Mouse (Mus musculus): ENCODE data around the gene Scaf1. TPM values are rescaled to one million over a fixed set of nuclear protein-coding genes. Genes with fewer than 3 reads are reported as not detected.

Scaf1 gene
- polyA plus RNA-seq, 1 experiment: not detected

DNA sequence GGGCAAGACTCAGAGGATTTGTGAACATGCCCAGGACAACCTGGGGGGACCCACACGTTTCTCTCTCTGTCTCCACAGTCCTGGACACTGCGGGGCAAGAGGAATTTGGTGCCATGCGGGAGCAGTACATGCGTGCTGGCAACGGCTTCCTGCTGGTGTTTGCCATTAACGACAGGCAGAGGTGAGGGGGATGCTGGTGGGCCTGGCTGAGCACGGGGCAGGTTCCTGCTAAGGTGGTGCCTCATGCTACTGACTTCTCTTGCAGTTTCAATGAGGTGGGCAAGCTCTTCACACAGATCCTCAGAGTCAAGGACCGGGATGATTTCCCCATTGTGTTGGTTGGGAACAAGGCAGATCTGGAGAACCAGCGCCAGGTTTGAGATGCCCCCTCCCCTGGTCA, 4.1 kb upstream of the Scaf1 start:
- H3K4me1 ChIP-seq (ENCODE audit: control insufficient read depth, insufficient read depth, low read length): peaks cover 8% of the 10 kb centered on the region; the same call in 1 of the 2 replicates
- H3K27ac ChIP-seq (ENCODE audit: insufficient read depth, low read depth, low read length): no peak overlapping the region
- TF ChIP-seq CTCF (IDR thresholded peaks at IDR 0.05; ENCODE audit: insufficient read depth, low read depth, low read length): no peak
- no peak for TF ChIP-seq POLR2A (IDR thresholded peaks at IDR 0.05; ENCODE audit: insufficient read depth, low read depth, low read length)
- no peak overlapping the region for H3K4me3 ChIP-seq (ENCODE audit: insufficient read depth, low read depth, low read length)
- 81% methylated on average over 9 of the region's 9 CpGs for WGBS

DNA sequence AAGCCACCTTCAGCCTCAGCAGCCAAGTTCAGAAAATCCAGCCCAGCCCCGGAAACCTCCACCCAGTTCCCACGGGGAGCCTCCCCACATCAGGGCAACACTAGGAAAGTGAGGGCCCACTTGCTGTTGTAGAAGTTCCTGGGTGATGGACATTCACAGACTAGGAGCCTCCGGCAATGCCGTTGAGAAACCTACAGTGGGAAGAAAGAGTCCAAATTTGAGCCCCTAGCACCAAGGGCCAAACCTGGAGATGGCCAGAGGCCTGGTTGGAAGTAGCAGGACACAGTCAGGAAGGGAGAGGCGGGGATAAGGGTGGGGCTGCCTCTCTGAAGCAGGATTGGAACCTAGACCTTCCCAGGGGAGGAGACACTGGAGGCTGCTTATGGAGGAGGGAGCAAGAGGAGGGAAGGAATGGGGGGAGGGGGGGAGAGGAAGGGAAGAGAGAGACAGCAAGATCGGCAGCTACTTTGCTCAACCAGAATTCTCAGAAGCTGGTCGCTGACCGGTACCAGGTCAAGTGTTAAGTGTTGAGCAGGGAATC, 2.9 kb upstream of the Scaf1 start:
- Histone ChIP-seq H3K27ac (ENCODE audit: insufficient read depth, low read depth, low read length) (no peak overlapping the region), H3K4me1 (ENCODE audit: control insufficient read depth, insufficient read depth, low read length) (peaks cover 8% of the 10 kb centered on the region; the same call in 1 of the 2 replicates), H3K4me3 (ENCODE audit: insufficient read depth, low read depth, low read length) (peak overlapping the region; percentile 5; the same call in 1 of the 2 replicates)
- TF ChIP-seq CTCF (IDR thresholded peaks at IDR 0.05; ENCODE audit: insufficient read depth, low read depth, low read length) (no peak), POLR2A (IDR thresholded peaks at IDR 0.05; ENCODE audit: insufficient read depth, low read depth, low read length) (no peak)
- 48% methylated on average over 8 of the region's 8 CpGs for WGBS

DNA sequence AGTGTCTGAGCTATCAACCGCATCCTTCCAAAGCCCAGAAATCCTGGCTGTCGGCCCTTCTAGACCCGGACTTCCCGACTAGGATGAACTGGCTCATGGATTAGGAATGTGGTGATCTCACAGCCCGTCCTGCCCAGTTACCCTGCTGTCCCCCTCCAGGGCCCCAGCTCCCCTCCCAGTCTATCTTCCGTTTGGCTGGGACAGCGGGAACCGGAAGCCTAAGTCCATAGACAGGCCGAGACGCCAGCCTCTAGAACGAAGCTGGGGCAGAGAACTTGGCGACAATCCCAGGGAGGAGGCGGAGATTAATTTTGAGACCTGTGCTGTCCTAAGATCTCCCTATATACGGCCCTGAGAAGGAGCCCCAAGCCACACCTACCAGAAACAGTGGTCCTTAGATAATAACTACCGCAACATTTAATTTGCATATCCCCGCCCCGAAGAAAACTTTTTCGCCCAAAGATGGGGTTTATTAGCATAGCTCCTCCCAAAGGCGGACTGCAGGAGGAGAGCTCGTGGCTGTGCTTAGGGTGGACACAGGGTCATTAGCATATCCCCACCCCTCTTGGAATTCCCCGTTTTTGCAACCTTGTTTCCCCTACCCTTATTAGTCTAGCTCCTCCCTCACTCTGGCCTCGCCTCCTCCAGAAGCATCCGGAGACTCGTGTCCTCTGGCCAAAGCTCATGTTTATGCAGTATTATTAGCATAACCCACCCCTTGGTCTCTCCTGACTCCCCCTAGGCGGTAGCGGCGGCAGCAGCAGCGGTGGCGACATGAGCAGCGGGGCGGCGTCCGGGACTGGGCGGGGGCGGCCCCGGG, 1.3 kb upstream of the Scaf1 start, which contains the start of gene Rras:
Rras (plus strand) TSS at position 720 of the 820 bp plus-strand sequence.
- Histone ChIP-seq H3K4me1 (ENCODE audit: control insufficient read depth, insufficient read depth, low read length) (peaks cover 12% of the 10 kb centered on the region), H3K4me3 (ENCODE audit: insufficient read depth, low read depth, low read length) (peak within 1 kb of the TSS; percentile 45), H3K27ac (ENCODE audit: insufficient read depth, low read depth, low read length) (no peak within 1 kb of the TSS)
- TF ChIP-seq POLR2A (IDR thresholded peaks at IDR 0.05; ENCODE audit: insufficient read depth, low read depth, low read length) (no peak), CTCF (IDR thresholded peaks at IDR 0.05; ENCODE audit: insufficient read depth, low read depth, low read length) (no peak)
- WGBS: under 1% methylated on average over 36 of the region's 36 CpGs

DNA sequence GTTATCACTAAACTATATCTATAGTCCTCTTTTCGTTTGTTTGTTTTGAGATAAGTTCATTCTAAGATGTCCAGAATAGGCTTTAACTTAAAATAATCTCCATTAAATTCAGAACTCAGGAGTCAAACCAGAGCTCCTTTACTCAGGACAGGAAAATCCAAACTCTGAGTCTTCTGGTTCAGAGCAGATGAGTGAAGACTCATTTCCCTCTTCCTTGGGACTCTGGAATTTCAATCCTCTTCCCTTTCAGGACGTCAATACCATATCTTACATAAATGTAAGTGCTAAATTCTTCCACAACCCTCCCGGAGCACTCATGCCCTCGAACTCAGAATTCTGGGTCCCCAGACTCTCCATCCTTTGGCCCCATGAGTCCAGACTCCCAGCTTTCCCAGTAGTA, 598 bp upstream of the Scaf1 start:
- WGBS: 5% methylated on average over 4 of the region's 4 CpGs
- TF ChIP-seq POLR2A (IDR thresholded peaks at IDR 0.05; ENCODE audit: insufficient read depth, low read depth, low read length) (no peak), CTCF (IDR thresholded peaks at IDR 0.05; ENCODE audit: insufficient read depth, low read depth, low read length) (no peak)
- H3K27ac ChIP-seq (ENCODE audit: insufficient read depth, low read depth, low read length): no peak overlapping the region
- peaks cover 14% of the 10 kb centered on the region for H3K4me1 ChIP-seq (ENCODE audit: control insufficient read depth, insufficient read depth, low read length)
- peak overlapping the region; percentile 45 for H3K4me3 ChIP-seq (ENCODE audit: insufficient read depth, low read depth, low read length)

DNA sequence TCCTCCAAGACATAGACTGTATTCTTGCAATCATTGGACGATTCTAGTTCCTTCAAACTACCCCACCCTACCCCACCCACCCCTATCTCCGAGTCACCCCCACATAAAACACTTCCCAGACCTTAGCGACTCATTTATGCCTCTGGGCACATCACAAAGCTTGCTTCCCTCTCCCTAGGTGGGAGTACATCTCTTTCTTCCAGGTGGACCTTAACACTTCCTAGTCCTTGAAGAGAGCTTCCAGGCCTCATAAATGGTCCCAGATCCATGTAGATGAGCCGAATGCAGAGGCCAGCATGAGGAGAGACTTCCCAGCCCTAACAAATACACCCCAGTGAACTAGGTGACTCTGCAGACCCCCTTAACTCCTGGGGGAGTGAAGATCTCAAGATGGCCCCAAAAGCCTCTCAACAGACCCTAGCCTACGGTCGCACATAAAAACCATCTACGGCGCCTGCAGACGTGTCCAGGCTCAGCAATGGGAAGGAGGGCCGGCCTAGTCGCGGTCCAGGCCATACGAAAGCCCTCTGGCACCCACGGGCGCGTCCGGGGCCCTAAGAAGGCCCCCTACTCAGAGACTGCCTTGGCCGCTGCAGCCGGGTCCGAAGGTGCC, 713 bp downstream of the Scaf1 start:
- H3K4me3 ChIP-seq (ENCODE audit: insufficient read depth, low read depth, low read length): peak overlapping the region; percentile 77
- TF ChIP-seq CTCF (IDR thresholded peaks at IDR 0.05; ENCODE audit: insufficient read depth, low read depth, low read length) (no peak), POLR2A (IDR thresholded peaks at IDR 0.05; ENCODE audit: insufficient read depth, low read depth, low read length) (no peak)
- 0 out of 2 replicates have a peak overlapping the region, but pooled peaks have one; percentile 35 for H3K27ac ChIP-seq (ENCODE audit: insufficient read depth, low read depth, low read length)
- WGBS: under 1% methylated on average over 20 of the region's 20 CpGs
- H3K4me1 ChIP-seq (ENCODE audit: control insufficient read depth, insufficient read depth, low read length): peaks cover 14% of the 10 kb centered on the region

DNA sequence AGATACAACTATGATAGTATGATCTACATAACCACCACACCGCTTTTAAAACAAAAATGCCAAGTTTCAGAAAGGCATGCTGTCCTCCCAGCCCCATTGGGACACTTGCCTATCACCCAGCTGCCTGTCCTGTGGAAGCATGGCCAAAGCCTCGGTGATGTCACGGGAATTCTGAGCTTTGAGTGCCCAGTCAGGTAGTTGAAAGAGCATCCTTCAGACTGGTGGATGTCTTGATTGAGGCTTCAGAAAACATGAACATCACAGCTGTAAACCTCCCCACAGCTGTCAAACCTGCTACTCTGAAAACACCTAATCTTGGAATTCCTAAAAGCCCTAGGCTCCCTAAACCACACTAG, 2.1 kb downstream of the Scaf1 start:
- Histone ChIP-seq H3K27ac (ENCODE audit: insufficient read depth, low read depth, low read length) (no peak overlapping the region), H3K4me3 (ENCODE audit: insufficient read depth, low read depth, low read length) (no peak overlapping the region), H3K4me1 (ENCODE audit: control insufficient read depth, insufficient read depth, low read length) (peaks cover 11% of the 10 kb centered on the region)
- TF ChIP-seq CTCF (IDR thresholded peaks at IDR 0.05; ENCODE audit: insufficient read depth, low read depth, low read length): no peak
- TF ChIP-seq POLR2A (IDR thresholded peaks at IDR 0.05; ENCODE audit: insufficient read depth, low read depth, low read length): no peak
- 96% methylated on average over 3 of the region's 3 CpGs for WGBS

DNA sequence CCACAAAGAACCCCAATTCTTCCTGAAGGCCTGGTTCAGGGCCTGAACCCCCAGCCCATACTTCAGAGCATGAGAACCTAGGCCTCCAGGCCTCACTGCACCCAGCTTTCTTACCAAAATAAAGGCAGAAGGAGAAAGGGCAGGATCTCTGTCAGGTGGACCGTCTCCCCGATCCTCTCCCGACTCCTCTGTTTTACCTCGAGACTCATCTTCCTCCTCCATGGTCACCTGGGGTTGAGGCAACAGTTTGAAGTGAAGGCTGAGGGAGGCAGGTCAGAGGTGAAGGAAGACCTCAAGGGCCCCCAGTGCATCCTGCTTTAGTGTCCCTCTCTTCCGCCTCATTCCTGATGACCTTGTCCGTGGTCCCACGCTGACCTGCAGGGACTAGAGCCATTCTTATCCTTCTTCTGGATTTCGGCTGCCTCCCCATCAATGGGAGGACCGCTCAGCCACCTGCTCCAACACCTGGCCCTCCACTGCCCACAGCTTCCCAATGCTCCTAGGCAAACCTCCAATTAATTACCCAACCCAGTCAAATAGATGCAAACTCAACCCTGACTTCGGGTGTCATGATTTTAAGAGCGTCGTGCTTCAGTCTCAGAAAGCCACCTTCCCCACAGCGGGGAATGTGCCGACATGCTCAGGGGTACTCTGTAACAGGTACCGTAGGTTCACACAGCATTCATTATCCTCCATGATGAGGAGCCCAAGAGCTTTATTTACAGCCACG, 2.6 kb downstream of the Scaf1 start:
- no peak overlapping the region for H3K4me3 ChIP-seq (ENCODE audit: insufficient read depth, low read depth, low read length)
- no peak overlapping the region for H3K27ac ChIP-seq (ENCODE audit: insufficient read depth, low read depth, low read length)
- no peak for TF ChIP-seq CTCF (IDR thresholded peaks at IDR 0.05; ENCODE audit: insufficient read depth, low read depth, low read length)
- no peak for TF ChIP-seq POLR2A (IDR thresholded peaks at IDR 0.05; ENCODE audit: insufficient read depth, low read depth, low read length)
- peaks cover 10% of the 10 kb centered on the region for H3K4me1 ChIP-seq (ENCODE audit: control insufficient read depth, insufficient read depth, low read length)
- 92% methylated on average over 16 of the region's 16 CpGs for WGBS

DNA sequence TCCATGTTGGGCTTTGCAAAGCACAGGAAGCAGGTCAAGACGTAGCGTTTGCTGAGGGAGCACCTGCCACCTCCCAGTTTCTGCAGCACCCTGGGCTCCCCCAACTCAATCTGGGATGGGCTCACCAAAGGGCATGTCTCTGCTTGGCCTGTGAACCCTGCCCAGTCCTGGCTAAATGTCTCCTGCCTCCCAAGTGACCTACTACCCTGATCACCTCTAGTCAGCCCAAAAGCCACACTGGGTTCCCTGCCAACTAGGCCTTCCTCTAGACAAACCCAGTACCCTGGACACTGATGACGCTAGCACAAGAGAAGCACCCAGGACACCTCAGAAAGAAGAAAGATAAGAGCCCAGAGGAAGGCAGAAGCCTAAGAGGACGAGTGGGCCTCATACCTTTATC, 3.3 kb downstream of the Scaf1 start:
- Histone ChIP-seq H3K4me1 (ENCODE audit: control insufficient read depth, insufficient read depth, low read length) (peaks cover 10% of the 10 kb centered on the region), H3K4me3 (ENCODE audit: insufficient read depth, low read depth, low read length) (no peak overlapping the region), H3K27ac (ENCODE audit: insufficient read depth, low read depth, low read length) (no peak overlapping the region)
- TF ChIP-seq CTCF (IDR thresholded peaks at IDR 0.05; ENCODE audit: insufficient read depth, low read depth, low read length): no peak
- TF ChIP-seq POLR2A (IDR thresholded peaks at IDR 0.05; ENCODE audit: insufficient read depth, low read depth, low read length): no peak
- WGBS: 84% methylated on average over 4 of the region's 4 CpGs
